Mouse (Mus musculus) forebrain, embryonic 12.5 days (tissue): Measurements from ENCODE around the gene Fam204a. TPM values are rescaled to one million over a fixed set of nuclear protein-coding genes. Genes with fewer than 3 reads are reported as not detected.

Experiments
- ATAC-seq: fragments of 200-750 bp; cut with Nextera tagmentation; 2 replicates; pipeline ENCODE4 v1.8.0; 2017; ENCODE audit warnings: moderate TSS enrichment; ENCODE audit not compliant: low FRiP score
- H3K27ac ChIP-seq: fragments of 300-500 bp; sonication (generic); 2 replicates; pipeline ENCODE4 v1.5.1; 2016; ENCODE audit warnings: mild to moderate bottlenecking
- H3K27me3 ChIP-seq: fragments of 300-500 bp; sonication (generic); 2 replicates; pipeline ENCODE4 v1.6.1; 2016; ENCODE audit warnings: mild to moderate bottlenecking
- H3K36me3 ChIP-seq: fragments of 300-500 bp; sonication (generic); replicated peaks from 2 replicates; pipeline ENCODE4 v1.6.1; 2016; ENCODE audit warnings: mild to moderate bottlenecking
- H3K4me1 ChIP-seq: fragments of 300-500 bp; sonication (generic); 2 replicates; pipeline ENCODE4 v1.6.1; 2016
- H3K4me2 ChIP-seq: fragments of 300-500 bp; sonication (generic); 2 replicates; pipeline ENCODE4 v1.6.1; 2016; ENCODE audit warnings: mild to moderate bottlenecking, moderate library complexity
- H3K4me3 ChIP-seq: fragments of 300-500 bp; sonication (generic); replicated peaks from 2 replicates; pipeline ENCODE4 v1.5.1; 2016; ENCODE audit warnings: mild to moderate bottlenecking
- H3K9ac ChIP-seq: fragments of 300-500 bp; sonication (generic); 2 replicates; pipeline ENCODE4 v1.6.1; 2016; ENCODE audit warnings: mild to moderate bottlenecking
- H3K9me3 ChIP-seq: fragments of 300-500 bp; sonication (generic); 2 replicates; pipeline ENCODE4 v1.6.1; 2016
- WGBS: fragments of 180-500 bp; shearing (Covaris S2); methylation state at CpG from one replicate; pipeline ENCODE4 v1.1.7; 2016; 5-methylcytosine and 5-hydroxymethylcytosine counted together
- polyA plus RNA-seq: library from polyadenylated mRNA; unstranded; fragments of >200 nt; fragmentation: Nextera tagmentation; extraction: Ambion mirVana; gene quantifications from 2 replicates; pipeline ENCODE4 v1.2.1, GENCODE M21; 2016

Gene Fam204a
- polyA plus RNA-seq, 1 experiment from 2014 or later: 80.3 TPM

GRCm38 (mm10) chr19:60208173-60208572 lies 18.3 kb downstream of the Fam204a start:
- Histone ChIP-seq H3K9ac (no peak overlapping the region), H3K36me3 (peaks cover 16% of the 10 kb centered on the region), H3K9me3 (no peaks in the 10 kb centered on the region), H3K4me1 (peaks cover 9% of the 10 kb centered on the region), H3K27ac (no peak overlapping the region), H3K27me3 (peaks cover 36% of the 10 kb centered on the region), H3K4me2 (no peak overlapping the region), H3K4me3 (no peak overlapping the region)
- ATAC-seq: no peak

- Histone ChIP-seq H3K36me3 (0 out of 2 replicates have a peak, but pooled peaks cover 4% of the 10 kb centered on the region), H3K4me2 (no peak overlapping the region), H3K4me1 (peaks cover 26% of the 10 kb centered on the region), H3K4me3 (no peak overlapping the region), H3K9me3 (no peaks in the 10 kb centered on the region), H3K27ac (no peak overlapping the region), H3K27me3 (peaks cover 30% of the 10 kb centered on the region), H3K9ac (no peak overlapping the region)
- WGBS: 11% methylated on average over 7 of the region's 7 CpGs
- 0 out of 2 replicates have a peak, but pooled peaks have one; percentile 27 for ATAC-seq
Observed at GRCm38 (mm10) chr19:60204176-60204575, 22.3 kb downstream of the Fam204a start.

- Histone ChIP-seq H3K9me3 (no peaks in the 10 kb centered on the region), H3K27ac (no peak overlapping the region), H3K4me3 (no peak overlapping the region), H3K9ac (no peak overlapping the region), H3K4me2 (no peak overlapping the region), H3K27me3 (peaks cover 7% of the 10 kb centered on the region; the same call in 1 of the 2 replicates), H3K4me1 (peaks cover 26% of the 10 kb centered on the region), H3K36me3 (no peaks in the 10 kb centered on the region)
- WGBS: 16% methylated on average over 2 of the region's 2 CpGs
- ATAC-seq: no peak
Observed at GRCm38 (mm10) chr19:60200294-60200693, 26.2 kb downstream of the Fam204a start.

GRCm38 (mm10) chr19:60199152-60199551 lies 27.3 kb downstream of the Fam204a start:
- Histone ChIP-seq H3K36me3 (peaks cover 8% of the 10 kb centered on the region), H3K27ac (no peak overlapping the region), H3K9ac (no peak overlapping the region), H3K4me3 (no peak overlapping the region), H3K9me3 (no peaks in the 10 kb centered on the region), H3K4me1 (peaks cover 19% of the 10 kb centered on the region), H3K4me2 (no peak overlapping the region), H3K27me3 (peaks cover 7% of the 10 kb centered on the region; the same call in 1 of the 2 replicates)
- ATAC-seq: no peak

GRCm38 (mm10) chr19:60192790-60193189 lies 33.7 kb downstream of the Fam204a start:
- peaks cover 7% of the 10 kb centered on the region for H3K4me1 ChIP-seq
- no peak for ATAC-seq
- H3K27ac ChIP-seq: no peak overlapping the region
- peaks cover 24% of the 10 kb centered on the region for H3K36me3 ChIP-seq
- no peaks in the 10 kb centered on the region for H3K9me3 ChIP-seq
- H3K27me3 ChIP-seq: no peaks in the 10 kb centered on the region
- 95% methylated on average over 4 of the region's 4 CpGs for WGBS
- no peak overlapping the region for H3K9ac ChIP-seq
- no peak overlapping the region for H3K4me2 ChIP-seq
- no peak overlapping the region for H3K4me3 ChIP-seq

- WGBS: 11% methylated on average over 2 of the region's 2 CpGs
- ATAC-seq: no peak
Observed at GRCm38 (mm10) chr19:60189206-60189605, 37.3 kb downstream of the Fam204a start.

GRCm38 (mm10) chr19:60182901-60183300 lies 43.6 kb downstream of the Fam204a start:
- no peaks in the 10 kb centered on the region for H3K36me3 ChIP-seq
- H3K27ac ChIP-seq: no peak overlapping the region
- no peak for ATAC-seq
- no peaks in the 10 kb centered on the region for H3K9me3 ChIP-seq
- peaks cover 3% of the 10 kb centered on the region; the same call in 1 of the 2 replicates for H3K4me1 ChIP-seq
- H3K27me3 ChIP-seq: no peaks in the 10 kb centered on the region
- H3K9ac ChIP-seq: no peak overlapping the region
- 83% methylated on average over 1 of the region's 1 CpGs for WGBS
- no peak overlapping the region for H3K4me3 ChIP-seq
- H3K4me2 ChIP-seq: no peak overlapping the region

More at GRCm38 (mm10) chr19:60189206-60189605, 37.3 kb downstream of the Fam204a start:
- Histone ChIP-seq H3K36me3 (peaks cover 16% of the 10 kb centered on the region), H3K4me2 (no peak overlapping the region), H3K27me3 (no peaks in the 10 kb centered on the region), H3K9me3 (no peaks in the 10 kb centered on the region), H3K27ac (no peak overlapping the region), H3K9ac (no peak overlapping the region), H3K4me3 (no peak overlapping the region), H3K4me1 (peaks cover 7% of the 10 kb centered on the region)

GRCm38 (mm10) chr19:60182171-60182570 lies 44.3 kb downstream of the Fam204a start:
- H3K4me3 ChIP-seq: no peak overlapping the region
- no peaks in the 10 kb centered on the region for H3K9me3 ChIP-seq
- no peaks in the 10 kb centered on the region for H3K36me3 ChIP-seq
- H3K27ac ChIP-seq: no peak overlapping the region
- WGBS: 100% methylated on average over 1 of the region's 1 CpGs
- peaks cover 3% of the 10 kb centered on the region; the same call in 1 of the 2 replicates for H3K4me1 ChIP-seq
- no peak overlapping the region for H3K9ac ChIP-seq
- H3K27me3 ChIP-seq: peaks cover 2% of the 10 kb centered on the region; the same call in 1 of the 2 replicates
- no peak for ATAC-seq
- H3K4me2 ChIP-seq: no peak overlapping the region

- 85% methylated on average over 8 of the region's 8 CpGs for WGBS
- Histone ChIP-seq H3K9ac (no peak overlapping the region), H3K4me1 (peaks cover 4% of the 10 kb centered on the region), H3K4me3 (no peak overlapping the region), H3K36me3 (no peaks in the 10 kb centered on the region), H3K9me3 (no peaks in the 10 kb centered on the region), H3K27ac (no peak overlapping the region), H3K27me3 (peaks cover 7% of the 10 kb centered on the region; the same call in 1 of the 2 replicates), H3K4me2 (no peak overlapping the region)
- no peak for ATAC-seq
Observed at GRCm38 (mm10) chr19:60178771-60179563, 47.5 kb downstream of the Fam204a start.

GRCm38 (mm10) chr19:60165417-60165816 lies 61.1 kb downstream of the Fam204a start:
- WGBS: 30% methylated on average over 2 of the region's 2 CpGs
- H3K27ac ChIP-seq: no peak overlapping the region
- ATAC-seq: no peak
- no peak overlapping the region for H3K4me3 ChIP-seq
- no peaks in the 10 kb centered on the region for H3K9me3 ChIP-seq
- no peak overlapping the region for H3K9ac ChIP-seq
- no peaks in the 10 kb centered on the region; the same call in 1 of the 2 replicates for H3K4me1 ChIP-seq
- H3K36me3 ChIP-seq: no peaks in the 10 kb centered on the region
- H3K27me3 ChIP-seq: peaks cover 63% of the 10 kb centered on the region
- H3K4me2 ChIP-seq: no peak overlapping the region

- 3% methylated on average over 20 of the region's 20 CpGs for WGBS
- H3K4me3 ChIP-seq: no peak overlapping the region
- ATAC-seq: no peak
- H3K4me2 ChIP-seq: peak overlapping the region; percentile 29
- no peaks in the 10 kb centered on the region for H3K36me3 ChIP-seq
- peak overlapping the region; percentile 31; the same call in 1 of the 2 replicates for H3K27ac ChIP-seq
- peaks cover 54% of the 10 kb centered on the region for H3K27me3 ChIP-seq
- peaks cover 6% of the 10 kb centered on the region for H3K4me1 ChIP-seq
- H3K9me3 ChIP-seq: no peaks in the 10 kb centered on the region
- H3K9ac ChIP-seq: no peak overlapping the region
Observed at GRCm38 (mm10) chr19:60160611-60161274, 65.8 kb downstream of the Fam204a start.

- no peaks in the 10 kb centered on the region for H3K9me3 ChIP-seq
- H3K36me3 ChIP-seq: no peaks in the 10 kb centered on the region; the same call in 1 of the 2 replicates
- H3K4me2 ChIP-seq: no peak overlapping the region
- peaks cover 6% of the 10 kb centered on the region for H3K4me1 ChIP-seq
- peaks cover 51% of the 10 kb centered on the region for H3K27me3 ChIP-seq
- H3K27ac ChIP-seq: no peak overlapping the region
- no peak overlapping the region for H3K9ac ChIP-seq
- H3K4me3 ChIP-seq: no peak overlapping the region
- 3% methylated on average over 6 of the region's 6 CpGs for WGBS
- ATAC-seq: no peak
Observed at GRCm38 (mm10) chr19:60159827-60160226, 66.7 kb downstream of the Fam204a start.
